Mouse (Mus musculus) left cerebral cortex, postnatal 25 days (tissue): Measurements from ENCODE around the gene Cldn34d. TPM values are rescaled to one million over a fixed set of nuclear protein-coding genes. Genes with fewer than 3 reads are reported as not detected.

Experiments used
- DNase-seq, 2 experiments: peaks; one replicate each; pipeline ENCODE4 v3.0.0; 2022; ENCODE audit warnings: low spot score in 2 of 2, mixed read lengths in 1 of 2
- intact Hi-C: fragments of 180-260 bp; cut with DNase I; formaldehyde crosslinking; loops from one replicate; pipeline ENCODE4 v1.15.1; 2025
- total RNA-seq, 2 experiments: library from RNA; stranded (reverse); gene quantifications; 2 replicates each; pipeline ENCODE4 v1.2.3; 2021

Gene Cldn34d
- total RNA-seq: not detected

GRCm38 (mm10) chrX:76602824-76603223, at the start of gene Cldn34d:
Gene Cldn34d (minus strand): TSS chrX:76602924.
- intact Hi-C loops: no loop called here
- no peak for DNase-seq

- intact Hi-C loops: no loop called here
- DNase-seq: peak; percentile 1 to 21
Measured at GRCm38 (mm10) chrX:76598459-76599206, 4.1 kb downstream of the Cldn34d start.

Other genes starting within 250 kb of the Cldn34d start
- gene Cldn34b4, start 209.6 kb downstream of the Cldn34d start, total RNA-seq: not detected